Mouse (Mus musculus) kidney, postnatal 14 days (tissue): ENCODE measurements at regions not wholly inside any gene's neighbourhood (a gene's known extent, or its start where the extent isn't known, plus 50 kb on each side); places are given as distances from the start of the nearest gene placed in this dataset.

Experiments
- DNase-seq: peaks from one replicate; pipeline ENCODE4 v3.0.0; 2022; ENCODE audit warnings: mixed read lengths

- DNase-seq: no peak
Measured at GRCm38 (mm10) chr4:106185745-106186501, 130.1 kb upstream of the Usp24 start.

- DNase-seq: no peak
Measured at GRCm38 (mm10) chr4:106186684-106187083, 129.3 kb upstream of the Usp24 start.

- no peak for DNase-seq
Measured at GRCm38 (mm10) chr4:106190248-106190647, 125.8 kb upstream of the Usp24 start.

- DNase-seq: no peak
Measured at GRCm38 (mm10) chr4:106191331-106191730, 124.7 kb upstream of the Usp24 start.

- DNase-seq: no peak
Measured at GRCm38 (mm10) chr4:106191843-106192242, 124.2 kb upstream of the Usp24 start.

GRCm38 (mm10) chr4:106193204-106193945, 122.6 kb upstream of the Usp24 start:
- DNase-seq: no peak

GRCm38 (mm10) chr4:106195497-106196166, 120.4 kb upstream of the Usp24 start:
- no peak for DNase-seq

- peak; percentile 63 for DNase-seq
Measured at GRCm38 (mm10) chr4:106199833-106200232, 116.2 kb upstream of the Usp24 start.

GRCm38 (mm10) chr4:106200241-106200640, 115.8 kb upstream of the Usp24 start:
- peak; percentile 22 for DNase-seq

- no peak for DNase-seq
Measured at GRCm38 (mm10) chr4:106202554-106202953, 113.5 kb upstream of the Usp24 start.

- no peak for DNase-seq
Measured at GRCm38 (mm10) chr4:106205200-106205599, 110.8 kb upstream of the Usp24 start.

GRCm38 (mm10) chr4:106206023-106206422, 110.0 kb upstream of the Usp24 start:
- peak; percentile 39 for DNase-seq

- DNase-seq: no peak
Measured at GRCm38 (mm10) chr4:106209465-106209864, 106.5 kb upstream of the Usp24 start.

GRCm38 (mm10) chr4:106209975-106210374, 106.0 kb upstream of the Usp24 start:
- no peak for DNase-seq

- no peak for DNase-seq
Measured at GRCm38 (mm10) chr4:106214170-106214569, 101.8 kb upstream of the Usp24 start.

GRCm38 (mm10) chr4:106220621-106221020, 95.4 kb upstream of the Usp24 start:
- DNase-seq: no peak

GRCm38 (mm10) chr4:106225184-106225862, 90.7 kb upstream of the Usp24 start:
- peak; percentile 69 for DNase-seq

- peak; percentile 33 for DNase-seq
Measured at GRCm38 (mm10) chr4:106227428-106227827, 88.6 kb upstream of the Usp24 start.

GRCm38 (mm10) chr4:106228534-106228933, 87.5 kb upstream of the Usp24 start:
- peak; percentile 90 for DNase-seq

GRCm38 (mm10) chr4:106229526-106229925, 86.5 kb upstream of the Usp24 start:
- DNase-seq: no peak

GRCm38 (mm10) chr4:106232499-106232970, 83.5 kb upstream of the Usp24 start:
- peak; percentile 19 for DNase-seq

GRCm38 (mm10) chr4:106244384-106244819, 71.6 kb upstream of the Usp24 start:
- DNase-seq: peak; percentile 86
